Comparison of ENCODE assay signal across 8 mouse cellular contexts in the genomic region with DNA sequence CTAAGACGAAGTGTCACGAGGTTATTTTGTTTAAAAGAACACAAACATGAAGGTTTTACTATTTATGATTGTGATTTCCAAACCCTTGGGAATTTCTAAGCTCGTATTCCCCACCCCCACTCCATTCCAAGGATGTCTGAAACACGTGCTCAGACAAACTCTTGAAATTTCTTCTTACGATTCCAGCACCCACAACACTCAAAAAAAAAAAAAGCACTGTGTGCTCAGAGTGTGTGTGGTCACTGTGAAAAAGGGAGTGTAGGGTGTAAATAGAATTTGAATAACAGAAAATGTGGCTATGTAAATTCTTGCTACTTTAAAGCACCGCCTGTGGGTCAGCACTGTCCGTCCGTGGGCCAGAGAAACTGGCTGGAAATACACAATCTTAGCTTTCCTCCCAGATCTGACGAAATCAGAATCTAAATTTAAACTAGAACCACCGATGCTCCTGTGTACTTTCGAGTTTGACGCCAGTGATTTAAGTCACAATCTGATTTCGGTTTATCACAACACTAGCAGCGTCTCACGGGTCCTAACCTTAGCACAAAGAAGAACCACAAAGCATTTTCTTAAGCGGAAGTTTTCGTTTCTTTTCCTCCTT. TPM values are rescaled to one million over a fixed set of nuclear protein-coding genes. Genes with fewer than 3 reads are reported as not detected.
DNase-seq lines count a peak whose midpoint lies in the region; ATAC-seq and TF ChIP-seq lines count a peak whose summit lies in the region.

No protein-coding gene starts in this region.

- peak; percentile 3 for DNase-seq in gastrocnemius, adult 18-20 months (ENCODE audit: low spot score)
- no peak for DNase-seq in gastrocnemius, postnatal 14 days
- peak; percentile 9 for DNase-seq in kidney, postnatal 10 days
- no peak for DNase-seq in left cerebral cortex, postnatal 36 days (ENCODE audit: low spot score in 2 of 2)
- DNase-seq in right cerebral cortex, postnatal 25 days = no peak

- 19% methylated on average over 17 of the region's 17 CpGs for WGBS in midbrain, embryonic 15.5 days

- TF ChIP-seq CTCF in embryonic fibroblast, embryonic 13.5 days (IDR thresholded peaks at IDR 0.05; ENCODE audit: borderline replicate concordance, insufficient read depth, low read length) = no peak

- intact Hi-C loops in gastrocnemius, postnatal 14 days (cut with DNase I; ENCODE audit: low total_unique reads) = no loop called here
- intact Hi-C loops in left cerebral cortex, postnatal 36 days (cut with DNase I) = no loop called here

- H3K9me3 ChIP-seq in midbrain, embryonic 15.5 days = no peaks in the 10 kb centered on the region

- H3K9ac ChIP-seq in midbrain, embryonic 15.5 days = peak overlapping the region; percentile 63

- ATAC-seq in CD4-positive, CD25-positive, alpha-beta regulatory T cell, adult 4 months = peak; percentile 42
- ATAC-seq in midbrain, embryonic 15.5 days (replicated peaks) = peak; percentile 26

- no peaks in the 10 kb centered on the region for H3K36me3 ChIP-seq in midbrain, embryonic 15.5 days (replicated peaks)

- peaks cover 4% of the 10 kb centered on the region; the same call in 1 of the 2 replicates for H3K4me1 ChIP-seq in embryonic fibroblast, embryonic 13.5 days (ENCODE audit: control insufficient read depth, insufficient read depth, low read length)
- peaks cover 10% of the 10 kb centered on the region; the same call in 1 of the 2 replicates for H3K4me1 ChIP-seq in midbrain, embryonic 15.5 days

- no peaks in the 10 kb centered on the region for H3K27me3 ChIP-seq in midbrain, embryonic 15.5 days (replicated peaks)

- peak overlapping the region; percentile 90 for H3K27ac ChIP-seq in embryonic fibroblast, embryonic 13.5 days (ENCODE audit: insufficient read depth, low read length)
- H3K27ac ChIP-seq in midbrain, embryonic 15.5 days = peak overlapping the region; percentile 87

- TF ChIP-seq POLR2A in embryonic fibroblast, embryonic 13.5 days (IDR thresholded peaks at IDR 0.05; ENCODE audit: low read depth, low read length) = no peak

- peak overlapping the region; percentile 49 for H3K4me2 ChIP-seq in midbrain, embryonic 15.5 days

- H3K4me3 ChIP-seq in embryonic fibroblast, embryonic 13.5 days (ENCODE audit: insufficient read depth, low read length) = peak overlapping the region; percentile 78
- H3K4me3 ChIP-seq in midbrain, embryonic 15.5 days = peak overlapping the region; percentile 64

RNA-seq across cellular contexts. Expression of gene Mbtps2, which starts 0.8 kb away (rescaled TPM):
- 10 to 100 TPM; 14.0 to 15.2 TPM for total RNA-seq in gastrocnemius, adult 18-20 months (2021)
- 10 to 100 TPM; 12.6 to 13.8 TPM for total RNA-seq in gastrocnemius, postnatal 14 days (2021)
- 10 to 100 TPM; 11.1 to 14.0 TPM for polyA plus RNA-seq in CD4-positive, CD25-positive, alpha-beta regulatory T cell, adult 4 months (2017; shearing (Covaris generic))
- polyA plus RNA-seq in embryonic fibroblast, embryonic 13.5 days (2011; ENCODE audit: insufficient read length, low read depth, missing spikeins) = 38.9 and 41.3 TPM in 2 replicates
- polyA plus RNA-seq in midbrain, embryonic 15.5 days (2015; fragmentation: Nextera tagmentation; extraction: Ambion mirVana) = 29.0 and 29.3 TPM in 2 replicates
- total RNA-seq in left cerebral cortex, postnatal 36 days (2021) = 10 to 100 TPM; 23.7 to 24.2 TPM

RNA-seq across cellular contexts. Expression of gene Yy2, which starts 28.9 kb away (rescaled TPM):
- total RNA-seq in gastrocnemius, adult 18-20 months (2021) = under 1 TPM; 0.53 to 0.59 TPM
- under 1 TPM; 0.58 to 0.64 TPM for total RNA-seq in gastrocnemius, postnatal 14 days (2021)
- polyA plus RNA-seq in CD4-positive, CD25-positive, alpha-beta regulatory T cell, adult 4 months (2017; shearing (Covaris generic)) = 1 to 10 TPM; 4.2 to 5.1 TPM
- 0.47 and 2.2 TPM in 2 replicates for polyA plus RNA-seq in embryonic fibroblast, embryonic 13.5 days (2011; ENCODE audit: insufficient read length, low read depth, missing spikeins)
- 1.5 and 2.1 TPM in 2 replicates for polyA plus RNA-seq in midbrain, embryonic 15.5 days (2015; fragmentation: Nextera tagmentation; extraction: Ambion mirVana)
- not detected for total RNA-seq in left cerebral cortex, postnatal 36 days (2021)

Comparison
In these comparisons a context has a peak if more than half of its experiments do, and no peak if none do; other contexts are left out.
1. DNase-seq: peak in gastrocnemius, adult 18-20 months (single experiment) and kidney, postnatal 10 days (single experiment); none in gastrocnemius, postnatal 14 days (single experiment), left cerebral cortex, postnatal 36 days (0 of 2) and right cerebral cortex, postnatal 25 days (single experiment).